Mouse (Mus musculus): ENCODE data around the gene Syn3. TPM values are rescaled to one million over a fixed set of nuclear protein-coding genes. Genes with fewer than 3 reads are reported as not detected.

The Syn3 gene
- polyA plus RNA-seq, 1 experiment from 2014 or later: 29.9 TPM

DNA sequence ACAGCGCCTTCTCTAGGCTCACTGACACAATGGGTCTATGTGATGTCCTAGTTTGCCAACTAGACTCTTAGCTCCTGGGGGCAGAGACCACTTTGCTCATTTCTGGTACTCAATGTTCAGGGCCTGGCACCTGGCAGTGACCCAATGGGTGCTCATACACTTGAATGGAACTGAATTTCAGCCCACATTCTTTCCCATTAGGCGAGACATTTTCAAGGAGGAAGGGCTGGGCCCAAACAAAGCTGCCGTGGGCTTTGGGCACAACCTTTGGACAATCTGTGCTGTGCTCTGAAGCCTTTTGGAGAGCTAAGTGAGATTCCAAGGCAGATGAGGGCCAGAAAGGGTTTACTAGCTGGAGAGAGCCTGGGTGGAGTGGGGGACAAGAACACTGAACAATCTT is 239.7 kb downstream of the Syn3 start:
- Histone ChIP-seq H3K9ac (ENCODE audit: low read depth, low read length) (no peak overlapping the region), H3K4me2 (ENCODE audit: low read length) (no peak overlapping the region), H3K27ac (ENCODE audit: low read depth, low read length) (no peak overlapping the region), H3K4me3 (ENCODE audit: low read length) (no peak overlapping the region), H3K27me3 (replicated peaks; ENCODE audit: control insufficient read depth, insufficient read depth, low read length) (no peaks in the 10 kb centered on the region), H3K36me3 (ENCODE audit: control insufficient read depth, insufficient read depth, low read length) (no peaks in the 10 kb centered on the region), H3K9me3 (ENCODE audit: control insufficient read depth, low read length) (peaks cover 4% of the 10 kb centered on the region; the same call in 1 of the 2 replicates), H3K4me1 (ENCODE audit: control insufficient read depth, insufficient read depth, low read depth, low read length) (no peaks in the 10 kb centered on the region)
- ATAC-seq: no peak
- WGBS: 76% methylated on average over 3 of the region's 3 CpGs

DNA sequence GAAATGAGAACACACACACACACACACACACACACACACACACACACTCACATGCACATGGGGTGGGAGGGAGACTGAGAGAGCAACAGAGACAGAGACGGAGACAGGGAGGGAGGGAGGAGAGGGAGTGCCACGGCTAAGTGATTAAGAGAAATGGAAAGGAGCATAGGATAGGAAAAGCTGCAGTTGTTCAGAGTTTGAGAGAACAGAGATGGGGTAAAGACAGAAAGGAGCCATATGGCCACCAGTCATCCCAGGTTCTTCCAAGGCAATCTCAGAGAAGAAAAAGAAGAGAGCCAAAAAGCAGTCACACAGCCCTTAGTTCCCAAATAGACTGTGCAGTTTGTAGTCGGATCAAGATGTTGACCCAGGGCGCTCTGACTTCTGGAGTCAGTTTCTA is 240.7 kb downstream of the Syn3 start:
- Histone ChIP-seq H3K4me1 (ENCODE audit: control insufficient read depth, insufficient read depth, low read depth, low read length) (no peaks in the 10 kb centered on the region), H3K4me3 (ENCODE audit: low read length) (no peak overlapping the region), H3K27me3 (replicated peaks; ENCODE audit: control insufficient read depth, insufficient read depth, low read length) (no peaks in the 10 kb centered on the region), H3K27ac (ENCODE audit: low read depth, low read length) (no peak overlapping the region), H3K9me3 (ENCODE audit: control insufficient read depth, low read length) (peaks cover 4% of the 10 kb centered on the region; the same call in 1 of the 2 replicates), H3K9ac (ENCODE audit: low read depth, low read length) (no peak overlapping the region), H3K4me2 (ENCODE audit: low read length) (no peak overlapping the region), H3K36me3 (ENCODE audit: control insufficient read depth, insufficient read depth, low read length) (no peaks in the 10 kb centered on the region)
- 86% methylated on average over 4 of the region's 4 CpGs for WGBS
- ATAC-seq: no peak

DNA sequence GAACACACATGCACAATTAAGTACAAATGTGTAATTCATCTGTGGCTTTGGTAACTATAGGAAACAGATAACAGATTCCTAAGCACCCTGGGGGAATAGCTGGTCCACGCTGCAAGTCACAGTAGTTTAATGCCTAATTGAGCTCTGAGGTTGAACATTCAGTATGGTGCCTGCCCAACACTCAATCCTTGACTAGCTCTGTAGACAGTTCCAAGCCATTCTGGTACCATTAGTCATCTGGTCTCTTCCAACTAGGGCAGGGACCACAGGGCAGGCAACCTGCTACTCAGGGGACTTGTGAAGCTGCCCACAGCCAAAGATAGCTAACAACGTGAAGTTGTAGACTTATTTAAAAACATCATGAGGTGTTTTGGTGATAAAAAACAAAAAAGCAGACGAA is 241.7 kb downstream of the Syn3 start:
- Histone ChIP-seq H3K4me3 (ENCODE audit: low read length) (no peak overlapping the region), H3K9me3 (ENCODE audit: control insufficient read depth, low read length) (peaks cover 4% of the 10 kb centered on the region; the same call in 1 of the 2 replicates), H3K9ac (ENCODE audit: low read depth, low read length) (no peak overlapping the region), H3K27me3 (replicated peaks; ENCODE audit: control insufficient read depth, insufficient read depth, low read length) (no peaks in the 10 kb centered on the region), H3K36me3 (ENCODE audit: control insufficient read depth, insufficient read depth, low read length) (no peaks in the 10 kb centered on the region), H3K4me2 (ENCODE audit: low read length) (no peak overlapping the region), H3K27ac (ENCODE audit: low read depth, low read length) (no peak overlapping the region), H3K4me1 (ENCODE audit: control insufficient read depth, insufficient read depth, low read depth, low read length) (no peaks in the 10 kb centered on the region)
- ATAC-seq: no peak
- 75% methylated on average over 3 of the region's 3 CpGs for WGBS

DNA sequence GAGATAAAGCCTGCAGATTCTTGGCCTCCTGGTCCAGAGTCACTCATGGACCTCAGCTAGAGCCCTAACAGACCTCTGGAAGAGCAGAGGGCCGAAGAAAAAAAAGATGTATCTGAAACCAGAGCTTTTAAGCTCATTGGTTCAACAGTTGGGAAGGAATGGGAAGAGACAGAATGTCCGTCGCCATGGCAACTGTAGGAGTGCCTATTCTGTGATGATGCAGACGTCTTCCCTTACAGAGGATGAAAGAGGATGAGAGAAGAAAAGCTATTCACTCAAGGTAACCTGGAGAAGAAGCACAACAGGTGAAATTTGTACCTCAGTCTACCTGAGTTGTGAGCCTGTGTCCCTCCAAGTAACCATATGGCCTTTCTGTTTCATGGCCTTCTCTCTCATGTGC is 242.5 kb downstream of the Syn3 start:
- peak; percentile 72; the same call in 1 of the 2 replicates for ATAC-seq
- no peaks in the 10 kb centered on the region for H3K27me3 ChIP-seq (replicated peaks; ENCODE audit: control insufficient read depth, insufficient read depth, low read length)
- 51% methylated on average over 4 of the region's 4 CpGs for WGBS

DNA sequence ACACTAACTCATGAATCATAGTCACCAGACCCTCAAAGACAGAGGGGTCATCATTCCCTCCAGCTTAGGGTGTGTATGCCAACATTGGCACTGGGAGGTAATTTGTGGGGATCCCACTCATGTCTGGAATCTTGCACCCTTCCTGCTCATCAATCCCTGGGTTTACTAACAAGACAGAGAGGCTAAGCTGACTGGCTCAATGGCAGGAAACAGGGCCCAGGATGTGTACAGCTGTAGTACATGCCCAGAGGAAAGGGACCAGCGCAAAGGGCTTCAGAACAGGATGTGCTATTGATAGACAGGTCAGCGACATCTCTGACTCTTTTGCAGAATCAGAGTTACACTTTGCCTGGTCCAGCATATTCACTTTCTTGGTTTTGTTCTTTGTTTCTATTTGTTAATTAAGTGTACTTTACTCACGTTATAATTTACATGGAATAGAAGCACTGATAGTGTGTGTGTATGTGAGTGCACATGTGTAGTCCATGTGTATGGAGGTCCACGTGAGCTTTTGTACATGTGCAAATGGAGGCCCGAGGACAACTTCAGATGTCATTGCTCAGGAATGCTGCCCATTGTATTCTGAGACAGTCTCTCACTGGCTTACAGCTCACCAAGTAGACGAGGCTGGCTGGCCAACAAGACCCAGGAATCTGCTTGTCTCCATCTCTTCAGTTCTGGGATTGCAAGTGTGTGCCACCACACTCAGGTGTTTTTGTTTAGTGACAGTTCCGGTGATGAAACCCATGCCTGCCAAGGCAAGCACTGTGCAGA is 248.4 kb downstream of the Syn3 start:
- 63% methylated on average over 7 of the region's 7 CpGs for WGBS
- Histone ChIP-seq H3K4me1 (ENCODE audit: control insufficient read depth, insufficient read depth, low read depth, low read length) (no peaks in the 10 kb centered on the region), H3K9ac (ENCODE audit: low read depth, low read length) (no peak overlapping the region), H3K9me3 (ENCODE audit: control insufficient read depth, low read length) (no peaks in the 10 kb centered on the region), H3K4me2 (ENCODE audit: low read length) (no peak overlapping the region), H3K27ac (ENCODE audit: low read depth, low read length) (no peak overlapping the region), H3K36me3 (ENCODE audit: control insufficient read depth, insufficient read depth, low read length) (no peaks in the 10 kb centered on the region), H3K27me3 (replicated peaks; ENCODE audit: control insufficient read depth, insufficient read depth, low read length) (no peaks in the 10 kb centered on the region), H3K4me3 (ENCODE audit: low read length) (no peak overlapping the region)
- no peak for ATAC-seq

More for the DNA sequence above, 242.5 kb downstream of the Syn3 start:
- no peaks in the 10 kb centered on the region for H3K4me1 ChIP-seq (ENCODE audit: control insufficient read depth, insufficient read depth, low read depth, low read length)
- H3K9me3 ChIP-seq (ENCODE audit: control insufficient read depth, low read length): peaks cover 4% of the 10 kb centered on the region; the same call in 1 of the 2 replicates
- H3K4me2 ChIP-seq (ENCODE audit: low read length): no peak overlapping the region
- no peak overlapping the region for H3K4me3 ChIP-seq (ENCODE audit: low read length)
- H3K27ac ChIP-seq (ENCODE audit: low read depth, low read length): no peak overlapping the region
- H3K9ac ChIP-seq (ENCODE audit: low read depth, low read length): no peak overlapping the region
- no peaks in the 10 kb centered on the region for H3K36me3 ChIP-seq (ENCODE audit: control insufficient read depth, insufficient read depth, low read length)

DNA sequence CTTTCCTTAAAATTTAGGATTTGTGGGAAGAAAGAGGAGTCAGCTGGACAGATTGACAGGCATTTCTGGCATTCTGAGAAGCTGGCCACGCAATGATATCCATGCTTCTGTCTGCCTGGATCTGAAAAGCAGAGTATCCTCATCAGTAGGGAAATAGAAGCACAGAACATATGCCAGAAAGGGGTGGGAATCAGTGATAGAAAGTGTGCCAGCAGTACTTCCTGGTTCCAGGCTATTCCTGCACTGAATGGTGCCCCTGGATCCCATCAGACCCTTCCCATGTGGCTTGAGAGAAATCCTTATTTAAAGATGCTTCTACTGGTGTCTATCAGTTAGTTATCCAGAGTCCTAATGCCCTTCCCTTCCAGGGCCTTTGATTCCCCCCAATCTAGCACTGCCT is 249.4 kb downstream of the Syn3 start:
- Histone ChIP-seq H3K27me3 (replicated peaks; ENCODE audit: control insufficient read depth, insufficient read depth, low read length) (no peaks in the 10 kb centered on the region), H3K4me3 (ENCODE audit: low read length) (no peak overlapping the region), H3K9ac (ENCODE audit: low read depth, low read length) (no peak overlapping the region), H3K4me1 (ENCODE audit: control insufficient read depth, insufficient read depth, low read depth, low read length) (no peaks in the 10 kb centered on the region), H3K27ac (ENCODE audit: low read depth, low read length) (no peak overlapping the region), H3K36me3 (ENCODE audit: control insufficient read depth, insufficient read depth, low read length) (no peaks in the 10 kb centered on the region), H3K9me3 (ENCODE audit: control insufficient read depth, low read length) (no peaks in the 10 kb centered on the region), H3K4me2 (ENCODE audit: low read length) (no peak overlapping the region)
- WGBS: 83% methylated on average over 1 of the region's 1 CpGs
- ATAC-seq: no peak

DNA sequence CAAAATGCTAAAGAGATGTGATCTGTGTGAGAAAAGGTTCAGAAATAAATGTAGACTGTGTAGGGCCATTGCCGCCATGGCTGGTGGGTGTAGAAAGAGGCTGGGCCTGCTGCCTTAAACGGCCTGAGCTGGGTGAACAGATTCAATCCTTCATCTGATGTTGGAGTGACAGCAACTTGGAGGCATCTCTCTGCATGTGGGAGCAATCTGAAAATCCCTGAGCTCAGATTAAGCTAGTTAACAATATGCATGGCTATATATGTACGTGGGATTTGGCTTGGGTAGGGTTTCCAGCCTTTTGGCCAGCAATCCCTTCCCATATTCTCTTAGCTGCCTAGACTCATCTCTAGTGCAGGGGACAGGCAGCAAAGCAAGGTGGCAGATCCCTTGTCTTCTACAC is 249.9 kb downstream of the Syn3 start:
- no peak overlapping the region for H3K27ac ChIP-seq (ENCODE audit: low read depth, low read length)
- no peak overlapping the region for H3K9ac ChIP-seq (ENCODE audit: low read depth, low read length)
- 82% methylated on average over 3 of the region's 3 CpGs for WGBS
- no peaks in the 10 kb centered on the region for H3K36me3 ChIP-seq (ENCODE audit: control insufficient read depth, insufficient read depth, low read length)
- H3K9me3 ChIP-seq (ENCODE audit: control insufficient read depth, low read length): no peaks in the 10 kb centered on the region
- no peaks in the 10 kb centered on the region for H3K4me1 ChIP-seq (ENCODE audit: control insufficient read depth, insufficient read depth, low read depth, low read length)
- H3K4me3 ChIP-seq (ENCODE audit: low read length): no peak overlapping the region
- no peak for ATAC-seq
- H3K27me3 ChIP-seq (replicated peaks; ENCODE audit: control insufficient read depth, insufficient read depth, low read length): no peaks in the 10 kb centered on the region
- no peak overlapping the region for H3K4me2 ChIP-seq (ENCODE audit: low read length)

DNA sequence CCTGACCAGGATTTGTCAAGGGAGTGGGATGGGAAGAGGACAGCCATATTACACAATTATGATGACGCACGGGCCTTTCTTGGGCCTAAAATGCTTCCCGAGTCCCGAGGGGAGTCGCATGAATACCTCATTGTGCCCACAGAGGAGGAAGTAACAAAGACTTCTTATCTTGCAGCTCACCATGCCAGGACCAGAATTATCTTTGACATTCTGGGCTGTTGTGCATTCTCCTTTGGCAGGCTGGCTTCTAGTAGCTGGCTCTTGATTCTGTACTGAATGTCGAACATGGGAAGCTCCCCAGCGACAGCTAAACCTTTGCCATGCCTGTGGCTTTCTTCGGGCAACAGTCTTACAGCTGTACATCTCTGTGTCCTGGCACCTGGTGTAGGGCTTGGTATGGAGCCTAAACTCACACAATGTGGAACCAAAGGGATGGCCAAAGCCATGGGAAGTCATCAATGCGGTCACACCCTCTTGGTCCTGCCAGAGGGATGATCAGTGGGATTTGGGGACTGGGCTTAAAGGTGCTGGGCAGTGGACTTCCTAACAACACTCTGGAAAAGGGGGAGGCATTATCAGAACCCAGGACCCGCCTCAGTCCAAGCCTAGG is 250.5 kb downstream of the Syn3 start:
- no peak overlapping the region for H3K9ac ChIP-seq (ENCODE audit: low read depth, low read length)
- no peak overlapping the region for H3K4me3 ChIP-seq (ENCODE audit: low read length)
- no peak for ATAC-seq
- 83% methylated on average over 10 of the region's 10 CpGs for WGBS
- no peak overlapping the region for H3K27ac ChIP-seq (ENCODE audit: low read depth, low read length)
- no peaks in the 10 kb centered on the region for H3K9me3 ChIP-seq (ENCODE audit: control insufficient read depth, low read length)
- no peaks in the 10 kb centered on the region for H3K36me3 ChIP-seq (ENCODE audit: control insufficient read depth, insufficient read depth, low read length)
- H3K27me3 ChIP-seq (replicated peaks; ENCODE audit: control insufficient read depth, insufficient read depth, low read length): no peaks in the 10 kb centered on the region
- no peaks in the 10 kb centered on the region for H3K4me1 ChIP-seq (ENCODE audit: control insufficient read depth, insufficient read depth, low read depth, low read length)
- no peak overlapping the region for H3K4me2 ChIP-seq (ENCODE audit: low read length)

DNA sequence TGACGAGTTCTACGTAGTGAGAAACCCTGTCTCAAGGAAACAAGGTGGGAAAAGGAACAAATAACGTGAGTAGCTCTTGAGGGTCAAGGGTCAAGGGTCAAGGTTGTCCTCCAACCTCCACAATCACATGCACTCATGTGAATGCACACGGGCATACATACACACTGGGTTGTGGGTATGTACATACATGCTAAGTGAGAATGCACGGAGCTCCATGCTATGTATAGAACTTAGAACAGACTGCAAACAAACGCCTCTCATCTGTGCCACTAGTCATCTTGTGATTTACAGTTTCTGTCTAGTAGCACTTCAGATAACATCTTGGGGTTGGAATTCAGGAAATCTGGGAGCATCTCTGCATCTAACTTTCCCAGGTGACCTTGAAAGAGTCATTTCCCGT is 253.3 kb downstream of the Syn3 start:
- no peaks in the 10 kb centered on the region for H3K36me3 ChIP-seq (ENCODE audit: control insufficient read depth, insufficient read depth, low read length)

More for the DNA sequence above, 253.3 kb downstream of the Syn3 start:
- Histone ChIP-seq H3K4me2 (ENCODE audit: low read length) (no peak overlapping the region), H3K27me3 (replicated peaks; ENCODE audit: control insufficient read depth, insufficient read depth, low read length) (no peaks in the 10 kb centered on the region), H3K4me3 (ENCODE audit: low read length) (no peak overlapping the region), H3K9ac (ENCODE audit: low read depth, low read length) (no peak overlapping the region), H3K27ac (ENCODE audit: low read depth, low read length) (no peak overlapping the region), H3K4me1 (ENCODE audit: control insufficient read depth, insufficient read depth, low read depth, low read length) (no peaks in the 10 kb centered on the region), H3K9me3 (ENCODE audit: control insufficient read depth, low read length) (no peaks in the 10 kb centered on the region)
- ATAC-seq: no peak
- 91% methylated on average over 7 of the region's 7 CpGs for WGBS

Measured in hindbrain, embryonic 16.5 days (tissue).